Mouse (Mus musculus) bone marrow, adult 2 months (tissue): ENCODE results near the gene 1500009L16Rik.

Experiments
- CTCF ChIP-seq: fragments of 200-500 bp; IDR thresholded peaks from 2 replicates; pipeline ENCODE4 v1.5.1; 2011; ENCODE audit warnings: low read length, control low read depth; ENCODE audit not compliant: control insufficient read depth, insufficient read depth
- POLR2A ChIP-seq: fragments of 200-500 bp; IDR thresholded peaks from 2 replicates; pipeline ENCODE4 v1.6.1; 2011; ENCODE audit warnings: low read depth, mild to moderate bottlenecking, control low read depth, low read length, borderline replicate concordance; ENCODE audit not compliant: control insufficient read depth

GRCm38 (mm10) chr10:83805201-83805718 is 82.6 kb downstream of the 1500009L16Rik start:
- no peak for TF ChIP-seq POLR2A
- TF ChIP-seq CTCF = no peak
